Mouse (Mus musculus) common myeloid progenitor, adult 5-6 weeks (primary cell): ENCODE measurements around the gene Hilpda. TPM values are rescaled to one million over a fixed set of nuclear protein-coding genes. Genes with fewer than 3 reads are reported as not detected.

Experiments used
- ATAC-seq: replicated peaks from 2 replicates; pipeline ENCODE4 v1.8.0; 2016; ENCODE audit warnings: low read depth, mild to moderate bottlenecking, moderate TSS enrichment, inconsistent platforms; ENCODE audit not compliant: poor library complexity, severe bottlenecking
- total RNA-seq: library from RNA; stranded (forward); fragments of 200-1000, 187-1606 nt; gene quantifications from 2 replicates; pipeline ENCODE4 v1.2.3, GENCODE M21; 2017

Hilpda gene
- total RNA-seq, 1 experiment from 2014 or later: 15.4 TPM

DNA sequence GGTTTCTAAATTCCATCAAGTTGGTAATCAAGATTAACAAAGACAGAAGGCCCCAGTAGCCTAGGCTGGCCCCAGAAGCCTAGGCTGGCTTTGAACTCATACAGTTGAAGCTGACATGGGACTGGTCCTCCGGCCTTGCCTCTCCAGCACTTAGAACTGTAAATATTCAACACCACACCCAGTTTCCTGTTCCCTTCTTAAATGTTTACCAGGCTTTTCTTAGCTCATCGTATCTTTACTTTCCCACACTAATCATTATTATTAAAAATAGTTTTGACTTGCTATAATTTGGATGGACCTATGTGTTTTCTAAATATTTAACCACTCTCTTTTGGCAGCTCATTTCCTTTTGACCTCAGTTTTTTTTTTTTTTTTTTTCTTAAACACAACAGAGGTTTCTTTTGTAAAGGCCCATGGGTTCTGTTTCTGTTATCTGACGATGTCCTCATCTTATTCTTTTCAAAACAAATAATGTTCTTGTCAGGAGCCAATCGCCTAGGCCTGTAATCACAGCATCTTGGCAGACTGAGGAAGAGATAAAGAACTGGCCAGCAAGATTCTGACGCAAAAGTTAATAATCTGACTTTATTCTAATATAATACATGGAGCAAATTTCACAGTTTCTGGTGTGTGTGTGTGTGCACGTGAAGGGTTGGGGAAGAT, 3.2 kb upstream of the Hilpda start:
- no peak for ATAC-seq

- no peak for ATAC-seq
These were observed 1.3 kb upstream of the Hilpda start for GRCm38 (mm10) chr6:29270961-29271360.

DNA sequence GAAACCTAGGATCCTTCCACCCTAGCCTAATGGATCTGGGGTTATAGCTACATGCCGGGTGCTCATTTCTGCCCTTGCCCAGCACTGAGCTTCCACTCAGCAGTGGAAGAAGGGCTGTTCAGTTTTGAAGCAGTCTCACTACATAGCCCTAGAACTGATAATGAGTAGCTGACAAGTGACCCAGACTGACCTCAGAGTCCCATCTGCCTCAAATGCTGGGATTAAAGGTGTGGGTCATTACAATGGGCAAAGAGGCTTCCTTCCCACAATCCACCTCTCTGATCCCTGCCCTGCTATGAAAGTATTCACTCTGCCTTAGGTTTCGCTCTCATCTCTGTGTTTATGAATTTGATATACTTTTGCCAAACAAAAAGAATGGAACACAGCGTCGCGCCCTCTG, 4.5 kb downstream of the Hilpda start:
- ATAC-seq: no peak

GRCm38 (mm10) chr6:29278513-29279267, 6.4 kb downstream of the Hilpda start:
- ATAC-seq: peak; percentile 92

DNA sequence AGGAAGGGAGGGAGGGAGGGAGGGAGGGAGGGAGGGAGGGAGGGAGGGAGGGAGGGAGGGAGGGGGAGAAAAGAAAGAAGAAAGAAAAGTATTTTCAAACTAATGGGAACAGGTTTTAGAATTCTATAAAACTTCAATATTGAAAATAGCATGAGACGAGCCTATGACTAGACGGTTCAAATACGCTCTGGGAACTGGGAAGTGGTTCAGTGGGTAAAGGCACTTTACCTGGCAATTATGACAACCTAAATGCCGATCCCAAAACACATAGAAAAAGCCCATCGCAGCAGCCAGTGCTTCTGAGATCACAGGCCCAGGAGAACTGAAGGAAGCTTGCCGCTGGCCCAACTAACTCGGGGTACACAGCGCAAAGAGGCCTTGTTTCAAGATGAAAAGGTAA, 7.0 kb downstream of the Hilpda start, which contains the start of gene Fam71f2:
Gene Fam71f2, plus strand, starts transcription at position 301 of the 400 bp plus-strand sequence.
- ATAC-seq: no peak

- no peak for ATAC-seq
These were observed 8.4 kb downstream of the Hilpda start for GRCm38 (mm10) chr6:29280671-29281070.

- ATAC-seq: no peak
These were observed 14.6 kb downstream of the Hilpda start for GRCm38 (mm10) chr6:29286870-29287269.

DNA sequence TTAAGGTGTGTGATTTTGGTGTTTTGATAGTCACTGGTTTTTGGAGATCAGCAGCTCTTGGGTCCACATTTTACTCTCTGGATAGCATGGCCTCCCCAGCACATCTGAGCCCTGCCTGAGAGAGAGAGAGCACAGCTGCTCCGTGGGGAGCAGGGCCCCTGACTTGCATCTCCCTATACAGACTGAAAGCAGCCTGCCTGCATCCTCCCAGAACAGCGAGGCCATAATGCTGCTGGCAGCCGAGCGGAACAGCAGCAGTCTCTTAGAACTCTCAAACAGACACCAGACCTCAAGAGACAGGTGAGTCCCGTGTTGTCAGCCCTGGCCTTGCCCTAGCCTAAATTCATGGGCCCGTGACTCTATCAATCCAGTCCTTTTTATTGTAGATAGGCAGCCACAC, 15.2 kb downstream of the Hilpda start:
- ATAC-seq: no peak

- no peak for ATAC-seq
These were observed 15.7 kb downstream of the Hilpda start for GRCm38 (mm10) chr6:29287944-29288343.

DNA sequence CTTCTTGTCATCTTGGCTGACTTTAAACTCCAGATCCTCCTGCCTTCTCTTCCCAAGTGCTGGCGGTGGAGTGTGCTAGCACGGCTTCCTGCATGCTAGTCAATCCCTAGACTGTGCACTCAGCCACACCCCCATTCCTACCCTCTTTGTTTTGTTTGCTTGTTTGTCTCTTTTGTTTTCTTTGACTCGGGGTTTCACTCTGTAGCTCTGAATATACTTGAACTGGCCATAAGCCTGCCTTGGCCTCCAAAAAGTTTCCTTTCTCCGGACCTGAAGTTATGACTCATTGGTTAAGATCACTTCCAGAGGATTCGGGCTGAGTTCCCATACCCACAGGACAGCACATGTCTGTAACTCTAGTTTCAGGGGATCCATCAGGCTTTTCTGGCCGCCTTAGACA, 16.4 kb downstream of the Hilpda start:
- ATAC-seq: no peak

DNA sequence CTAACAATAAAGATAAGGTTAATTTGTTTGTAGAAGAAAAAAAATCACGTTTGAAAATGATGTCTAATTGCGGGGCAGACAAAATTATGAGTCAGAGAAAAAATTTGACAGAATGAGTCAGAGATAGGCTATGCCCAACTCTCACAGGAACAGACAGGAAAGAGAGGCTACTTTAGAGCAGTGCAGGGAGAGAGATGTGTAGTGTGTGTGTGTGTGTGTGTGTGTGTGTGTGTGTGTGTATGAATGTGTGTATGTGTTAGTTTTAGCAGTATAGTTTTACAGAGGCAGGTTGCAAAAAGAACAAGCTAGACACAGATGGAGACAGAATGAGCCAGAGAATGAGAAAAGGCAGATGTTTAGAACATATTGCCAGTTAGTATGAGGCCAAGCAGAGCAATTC, 26.8 kb downstream of the Hilpda start:
- ATAC-seq: no peak

DNA sequence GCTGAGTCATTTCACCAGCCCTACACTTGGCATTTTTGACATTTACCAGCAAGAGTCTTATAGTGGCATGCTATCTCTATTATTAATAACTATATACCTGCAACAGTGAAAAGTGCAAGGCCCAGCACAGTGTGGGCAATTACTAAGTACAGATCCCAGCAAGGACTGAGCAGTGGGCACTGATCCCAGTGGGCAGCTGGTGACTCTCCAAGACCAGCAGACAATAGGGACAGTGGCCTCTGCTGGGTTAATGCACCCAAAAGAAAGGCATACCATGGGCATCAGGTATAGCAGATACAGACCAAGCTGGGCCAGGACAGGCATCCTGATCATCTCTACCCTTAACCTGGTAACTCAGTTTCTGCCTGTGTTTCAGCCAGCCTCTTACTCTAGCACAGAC, 31.0 kb downstream of the Hilpda start:
- ATAC-seq: no peak

- no peak for ATAC-seq
These were observed 31.4 kb downstream of the Hilpda start for GRCm38 (mm10) chr6:29303726-29304125.

- no peak for ATAC-seq
These were observed 33.2 kb downstream of the Hilpda start for GRCm38 (mm10) chr6:29305462-29305861.

- ATAC-seq: no peak
These were observed 36.7 kb downstream of the Hilpda start for GRCm38 (mm10) chr6:29308846-29309605.

- ATAC-seq: no peak
These were observed 41.5 kb downstream of the Hilpda start for GRCm38 (mm10) chr6:29313690-29314202.

- ATAC-seq: no peak
These were observed 45.0 kb downstream of the Hilpda start for GRCm38 (mm10) chr6:29317286-29317685.

DNA sequence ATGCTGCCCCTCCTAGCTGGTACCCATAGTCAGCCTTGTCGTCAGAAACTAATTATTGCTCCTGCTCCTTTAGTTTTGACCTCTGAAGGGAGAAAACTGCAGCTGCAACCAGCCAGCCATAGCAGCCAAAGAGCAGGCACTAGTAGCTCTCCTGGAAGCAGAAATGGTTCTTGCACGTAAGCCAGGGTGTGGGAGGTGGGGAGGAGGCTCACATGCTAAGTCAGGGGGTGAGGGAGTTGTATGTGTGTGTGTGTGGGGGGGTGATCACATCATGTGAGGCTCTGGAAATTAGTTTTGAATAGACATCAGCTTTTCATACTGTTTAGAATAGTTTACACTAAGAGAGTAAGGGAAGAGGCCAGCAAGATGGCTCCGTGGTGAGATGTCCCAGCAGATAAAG, 45.7 kb downstream of the Hilpda start:
- ATAC-seq: no peak

DNA sequence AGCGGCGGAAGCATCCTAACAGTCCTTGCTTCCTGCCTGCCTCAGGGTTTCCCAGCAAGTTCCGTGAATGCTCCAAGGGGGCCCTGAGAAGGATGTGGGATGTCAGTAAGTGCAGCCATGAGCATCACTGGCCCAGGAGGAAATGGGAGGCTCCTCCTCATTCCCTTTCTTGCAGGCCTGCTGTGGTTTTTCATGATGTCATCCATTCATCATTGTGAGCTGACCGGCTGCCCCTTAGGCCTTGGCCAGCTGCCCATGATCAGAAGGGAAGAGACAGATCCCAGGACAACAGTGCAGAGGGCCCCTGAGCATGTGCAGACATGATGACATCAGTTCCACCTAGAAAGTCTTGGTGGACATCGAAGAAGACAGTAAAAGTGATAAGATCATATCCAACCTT, 46.6 kb downstream of the Hilpda start, which contains the start of gene Fam71f1:
Gene Fam71f1, plus strand, starts transcription at position 262 of the 400 bp plus-strand sequence.
- no peak for ATAC-seq

DNA sequence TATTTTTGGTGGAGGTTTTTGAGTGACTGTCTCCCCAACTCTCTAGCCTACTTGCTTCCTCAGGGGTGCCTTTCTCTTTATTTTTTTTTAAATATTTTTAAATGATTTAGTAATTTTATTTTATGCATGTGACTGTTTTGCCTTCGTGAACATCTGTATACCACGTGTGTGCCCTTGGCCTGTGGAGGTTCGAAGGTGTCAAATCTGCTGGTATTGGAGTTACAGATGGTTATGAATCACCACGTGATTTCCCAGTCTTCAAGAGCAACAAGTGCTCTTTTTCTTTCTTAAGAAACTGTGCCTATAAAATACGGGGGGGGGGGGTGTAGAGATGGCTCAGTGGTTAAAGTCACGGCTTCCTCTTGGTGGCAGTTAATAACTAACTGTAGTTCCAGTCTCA, 49.3 kb downstream of the Hilpda start:
- ATAC-seq: no peak

GRCm38 (mm10) chr6:29322147-29322546, 49.9 kb downstream of the Hilpda start:
- ATAC-seq: no peak
